11 mouse cellular contexts compared by ENCODE assay signal in the genomic region with DNA sequence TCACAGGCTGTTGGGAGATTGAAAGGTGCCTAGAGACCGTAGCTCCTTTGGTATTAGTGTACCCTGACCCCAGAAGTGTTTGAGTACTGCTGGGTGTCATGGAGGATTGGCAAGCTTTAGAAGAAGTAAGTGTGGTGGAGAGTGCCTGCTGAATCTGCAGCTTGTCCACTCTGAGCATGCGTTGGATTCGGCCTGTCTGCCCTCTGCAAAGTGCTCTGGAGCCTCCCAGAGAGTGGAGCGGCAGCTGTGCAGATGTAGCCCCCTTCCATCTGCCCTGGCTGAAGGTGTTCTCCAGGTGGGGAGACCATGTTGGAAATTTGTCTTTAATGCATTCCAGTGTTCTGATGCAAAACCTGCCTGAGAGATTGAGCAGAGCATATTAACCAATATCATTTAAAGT. TPM values are rescaled to one million over a fixed set of nuclear protein-coding genes. Genes with fewer than 3 reads are reported as not detected.
DNase-seq lines count a peak whose midpoint lies in the region; ATAC-seq and TF ChIP-seq lines count a peak whose summit lies in the region.
"Had no signal": no experiment of that assay in that cellular context is flagged by ENCODE, and none has a peak within 500 bp of the region (broad histone marks: within the 10 kb centered on the region; RNA-seq: fewer than 3 reads in every experiment).

No protein-coding gene starts in this region.

- H3K4me3 ChIP-seq in layer of hippocampus, adult 2 months = no peak overlapping the region
- no peak overlapping the region for H3K4me3 ChIP-seq in embryonic facial prominence, embryonic 13.5 days
- H3K4me3 ChIP-seq in hindbrain, embryonic 13.5 days = no peak overlapping the region
- no peak overlapping the region for H3K4me3 ChIP-seq in midbrain, postnatal 0 days (ENCODE audit: low read depth, low read length)
- no peak overlapping the region for H3K4me3 ChIP-seq in intestine, embryonic 16.5 days (ENCODE audit: low read length)

- H3K4me2 ChIP-seq in embryonic facial prominence, embryonic 13.5 days = no peak overlapping the region; the same call in 1 of the 2 replicates
- H3K4me2 ChIP-seq in hindbrain, embryonic 13.5 days = no peak overlapping the region
- no peak overlapping the region for H3K4me2 ChIP-seq in midbrain, postnatal 0 days (ENCODE audit: low read depth, low read length, poor library complexity, severe bottlenecking)
- H3K4me2 ChIP-seq in intestine, embryonic 16.5 days (ENCODE audit: low read depth, low read length) = no peak overlapping the region

- ATAC-seq in embryonic facial prominence, embryonic 13.5 days (ENCODE audit: insufficient number of reproducible peaks, insufficient read depth, low FRiP score, low TSS enrichment, low read depth) = no peak
- ATAC-seq in hindbrain, embryonic 13.5 days (ENCODE audit: low FRiP score) = no peak
- ATAC-seq in midbrain, postnatal 0 days (ENCODE audit: low FRiP score) = no peak
- ATAC-seq in inflammation-experienced regulatory T-cells, adult 6 months = no peak
- no peak for ATAC-seq in intestine, embryonic 16.5 days

- no peaks in the 10 kb centered on the region for H3K9me3 ChIP-seq in embryonic facial prominence, embryonic 13.5 days
- no peaks in the 10 kb centered on the region for H3K9me3 ChIP-seq in hindbrain, embryonic 13.5 days
- H3K9me3 ChIP-seq in midbrain, postnatal 0 days (ENCODE audit: low read length) = no peaks in the 10 kb centered on the region
- H3K9me3 ChIP-seq in intestine, embryonic 16.5 days (ENCODE audit: control insufficient read depth, low read length) = no peaks in the 10 kb centered on the region

- no peak for TF ChIP-seq CTCF in layer of hippocampus, adult 2 months (conservative IDR thresholded peaks at IDR 0.05)
- TF ChIP-seq CTCF in midbrain, postnatal 0 days (IDR thresholded peaks at IDR 0.05) = no peak

- H3K9ac ChIP-seq in embryonic facial prominence, embryonic 13.5 days = 0 out of 2 replicates have a peak overlapping the region, but pooled peaks have one; percentile 6
- no peak overlapping the region for H3K9ac ChIP-seq in hindbrain, embryonic 13.5 days
- H3K9ac ChIP-seq in midbrain, postnatal 0 days (replicated peaks; ENCODE audit: low read length, poor library complexity, severe bottlenecking) = no peak overlapping the region
- H3K9ac ChIP-seq in intestine, embryonic 16.5 days (ENCODE audit: low read depth, low read length) = no peak overlapping the region

- peaks cover 47% of the 10 kb centered on the region for H3K4me1 ChIP-seq in embryonic facial prominence, embryonic 13.5 days
- H3K4me1 ChIP-seq in hindbrain, embryonic 13.5 days (replicated peaks) = peaks cover 66% of the 10 kb centered on the region
- H3K4me1 ChIP-seq in midbrain, postnatal 0 days (ENCODE audit: insufficient read depth, low read length) = peaks cover 2% of the 10 kb centered on the region; the same call in 1 of the 2 replicates
- 0 out of 2 replicates have a peak, but pooled peaks cover 3% of the 10 kb centered on the region for H3K4me1 ChIP-seq in intestine, embryonic 16.5 days (ENCODE audit: control insufficient read depth, insufficient read depth, low read length)

- peak overlapping the region; percentile 87 for H3K27ac ChIP-seq in layer of hippocampus, adult 2 months
- peak overlapping the region; percentile 51; the same call in 1 of the 2 replicates for H3K27ac ChIP-seq in embryonic facial prominence, embryonic 13.5 days
- peak overlapping the region; percentile 80 for H3K27ac ChIP-seq in hindbrain, embryonic 13.5 days
- H3K27ac ChIP-seq in midbrain, postnatal 0 days (ENCODE audit: low read depth, low read length) = 0 out of 2 replicates have a peak overlapping the region, but pooled peaks have one; percentile 43
- no peak overlapping the region for H3K27ac ChIP-seq in intestine, embryonic 16.5 days (ENCODE audit: low read length)

- WGBS in embryonic facial prominence, embryonic 13.5 days = 51% methylated on average over 4 of the region's 4 CpGs
- WGBS in hindbrain, embryonic 13.5 days = 74% methylated on average over 4 of the region's 4 CpGs
- WGBS in midbrain, postnatal 0 days = 77% methylated on average over 4 of the region's 4 CpGs
- 84% methylated on average over 4 of the region's 4 CpGs for WGBS in intestine, embryonic 16.5 days

- H3K36me3 ChIP-seq in embryonic facial prominence, embryonic 13.5 days = peaks cover 32% of the 10 kb centered on the region
- no peaks in the 10 kb centered on the region for H3K36me3 ChIP-seq in hindbrain, embryonic 13.5 days
- no peaks in the 10 kb centered on the region for H3K36me3 ChIP-seq in midbrain, postnatal 0 days (ENCODE audit: insufficient read depth, low read length)
- peaks cover 5% of the 10 kb centered on the region; the same call in 1 of the 2 replicates for H3K36me3 ChIP-seq in intestine, embryonic 16.5 days (ENCODE audit: control insufficient read depth, insufficient read depth, low read length)
- H3K36me3 ChIP-seq: G1E had no signal

- H3K27me3 ChIP-seq in embryonic facial prominence, embryonic 13.5 days = no peaks in the 10 kb centered on the region
- no peaks in the 10 kb centered on the region for H3K27me3 ChIP-seq in hindbrain, embryonic 13.5 days
- H3K27me3 ChIP-seq in midbrain, postnatal 0 days (ENCODE audit: insufficient read depth, low read length) = no peaks in the 10 kb centered on the region
- no peaks in the 10 kb centered on the region for H3K27me3 ChIP-seq in intestine, embryonic 16.5 days (replicated peaks; ENCODE audit: control insufficient read depth, insufficient read depth, low read length)

- DNase-seq in layer of hippocampus, adult 2 months (ENCODE audit: low spot score in 2 of 2) = no peak
- DNase-seq in layer of hippocampus, adult 9-11 months = no peak
- DNase-seq in midbrain, postnatal 0 days (ENCODE audit: low spot score) = no peak
- DNase-seq: lung, adult 2 months; thymus, adult 2 months had no signal

RNA-seq across cellular contexts. Expression of gene Plpp3, which starts 17.6 kb away (rescaled TPM):
- 100 to 1,000 TPM; 197 to 198 TPM for total RNA-seq in layer of hippocampus, adult 2 months (2021)
- 150 and 160 TPM in 2 replicates for polyA plus RNA-seq in embryonic facial prominence, embryonic 13.5 days (2015; fragmentation: Nextera tagmentation; extraction: Ambion mirVana)
- 79.0 and 81.9 TPM in 2 replicates for polyA plus RNA-seq in hindbrain, embryonic 13.5 days (2015; fragmentation: Nextera tagmentation; extraction: Ambion mirVana)
- total RNA-seq in midbrain, postnatal 0 days (2014; rRNA removed) = 121 and 148 TPM in 2 replicates
- 142 and 152 TPM in 2 replicates for polyA plus RNA-seq in midbrain, postnatal 0 days (2015; fragmentation: Nextera tagmentation; extraction: Ambion mirVana)
- polyA plus RNA-seq in inflammation-experienced regulatory T-cells, adult 6 months (2017; shearing (Covaris generic)) = under 1 TPM in 1 of 3 experiments, not detected in 2; 0.15 TPM
- polyA plus RNA-seq in intestine, embryonic 16.5 days (2015; fragmentation: Nextera tagmentation; extraction: Ambion mirVana) = 46.0 and 48.4 TPM in 2 replicates
- total RNA-seq: G1E; granulocyte monocyte progenitor cell, adult 5-6 weeks had no signal
- polyA plus RNA-seq: G1E had no signal

Comparison
In these comparisons a context has a peak if more than half of its experiments do, and no peak if none do; other contexts are left out.
1. RNA of gene Plpp3, which starts 17.6 kb away (polyA plus RNA-seq): 150 to 160 TPM in embryonic facial prominence, embryonic 13.5 days, 142 to 152 TPM in midbrain, postnatal 0 days, 79.0 to 81.9 TPM in hindbrain, embryonic 13.5 days and 46.0 to 48.4 TPM in intestine, embryonic 16.5 days; 0.15 TPM in inflammation-experienced regulatory T-cells, adult 6 months; every median in the first group is over 10 times any median in the second.